In the genomic region with DNA sequence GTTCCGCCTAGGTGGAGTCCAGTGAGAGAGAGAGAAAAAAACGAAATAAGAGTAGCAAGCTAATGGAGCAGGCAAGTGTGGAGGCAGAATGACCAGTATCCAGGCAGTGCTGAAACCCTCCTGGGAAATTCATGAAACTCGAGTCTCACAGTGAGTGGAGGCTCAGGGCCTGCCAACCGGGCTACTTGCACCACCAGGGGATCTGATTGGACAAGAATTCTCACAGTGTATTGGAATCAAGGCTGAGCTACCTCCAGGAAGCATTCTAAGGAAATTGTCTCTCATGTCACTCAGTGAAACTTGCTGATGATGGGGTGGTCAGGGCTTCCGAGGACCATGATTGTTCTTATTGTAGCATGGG, we compare ENCODE assay signal across 9 mouse cellular contexts. TPM values are rescaled to one million over a fixed set of nuclear protein-coding genes. Genes with fewer than 3 reads are reported as not detected.
DNase-seq lines count a peak whose midpoint lies in the region; ATAC-seq lines count a peak whose summit lies in the region.
"Had no signal": no experiment of that assay in that cellular context is flagged by ENCODE, and none has a peak within 500 bp of the region (broad histone marks: within the 10 kb centered on the region; RNA-seq: fewer than 3 reads in every experiment).

No protein-coding gene starts in this region.

- ATAC-seq in embryonic facial prominence, embryonic 14.5 days (ENCODE audit: low read depth): no peak
- no peak for ATAC-seq in neural tube, embryonic 15.5 days (ENCODE audit: low FRiP score)
- no peak for ATAC-seq in granulocyte monocyte progenitor cell, adult 5-6 weeks (replicated peaks; ENCODE audit: poor library complexity, severe bottlenecking)
- ATAC-seq: liver, embryonic 12.5 days had no signal

- H3K9ac ChIP-seq in embryonic facial prominence, embryonic 14.5 days (ENCODE audit: low read depth, low read length): no peak overlapping the region
- no peak overlapping the region for H3K9ac ChIP-seq in neural tube, embryonic 15.5 days (replicated peaks)
- H3K9ac ChIP-seq: liver, embryonic 12.5 days had no signal

- no peak overlapping the region for H3K27ac ChIP-seq in embryonic facial prominence, embryonic 14.5 days (replicated peaks; ENCODE audit: low read depth, low read length)
- no peak overlapping the region for H3K27ac ChIP-seq in neural tube, embryonic 15.5 days (replicated peaks)
- H3K27ac ChIP-seq: liver, embryonic 12.5 days had no signal

- no peaks in the 10 kb centered on the region for H3K9me3 ChIP-seq in embryonic facial prominence, embryonic 14.5 days (ENCODE audit: control insufficient read depth, low read length)
- H3K9me3 ChIP-seq in neural tube, embryonic 15.5 days (replicated peaks): no peaks in the 10 kb centered on the region
- H3K9me3 ChIP-seq: liver, embryonic 12.5 days had no signal

- peak overlapping the region; percentile 93 for H3K4me2 ChIP-seq in embryonic facial prominence, embryonic 14.5 days (ENCODE audit: low read depth, low read length)
- H3K4me2 ChIP-seq in neural tube, embryonic 15.5 days: peak overlapping the region; percentile 96; the same call in 1 of the 2 replicates

- H3K27me3 ChIP-seq in embryonic facial prominence, embryonic 14.5 days (replicated peaks; ENCODE audit: control insufficient read depth, insufficient read depth, low read length): peaks cover 49% of the 10 kb centered on the region
- peaks cover 60% of the 10 kb centered on the region for H3K27me3 ChIP-seq in neural tube, embryonic 15.5 days (replicated peaks)

- H3K36me3 ChIP-seq in embryonic facial prominence, embryonic 14.5 days (ENCODE audit: control insufficient read depth, insufficient read depth, low read length): no peaks in the 10 kb centered on the region
- H3K36me3 ChIP-seq in neural tube, embryonic 15.5 days: no peaks in the 10 kb centered on the region
- H3K36me3 ChIP-seq: liver, embryonic 12.5 days had no signal

- intact Hi-C loops in heart, postnatal 14 days (cut with DNase I): loop anchor here (5.0 kb wide), 1 partner anchor 60 kb away; no protein-coding TSS in a partner anchor

- H3K4me1 ChIP-seq in embryonic facial prominence, embryonic 14.5 days (ENCODE audit: control insufficient read depth, insufficient read depth, low read length): peaks cover 26% of the 10 kb centered on the region
- peaks cover 34% of the 10 kb centered on the region for H3K4me1 ChIP-seq in neural tube, embryonic 15.5 days

- H3K4me3 ChIP-seq in embryonic facial prominence, embryonic 14.5 days (ENCODE audit: low read depth, low read length): peak overlapping the region; percentile 52; the same call in 1 of the 2 replicates
- H3K4me3 ChIP-seq in neural tube, embryonic 15.5 days (replicated peaks): no peak overlapping the region; the same call in 1 of the 2 replicates

- peak; percentile 96 for DNase-seq in heart, adult 11 months
- DNase-seq in heart, postnatal 14 days: no peak
- peak; percentile 22 for DNase-seq in lung, postnatal 36 days
- no peak for DNase-seq in lung, postnatal 10 days
- no peak for DNase-seq in embryonic facial prominence, embryonic 14.5 days (ENCODE audit: low spot score)
- no peak for DNase-seq in adrenal gland, adult 8-10 months

- 19% methylated on average over 5 of the region's 5 CpGs for WGBS in embryonic facial prominence, embryonic 14.5 days
- 19% methylated on average over 5 of the region's 5 CpGs for WGBS in neural tube, embryonic 15.5 days

RNA-seq across cellular contexts. Expression of a gene that starts 2.8 kb away (rescaled TPM):
- total RNA-seq in heart, postnatal 14 days (2021): 10 to 100 TPM; 15.8 to 21.5 TPM
- 3.7 and 3.9 TPM in 2 replicates for polyA plus RNA-seq in embryonic facial prominence, embryonic 14.5 days (2014; fragmentation: Nextera tagmentation; extraction: Ambion mirVana)
- polyA plus RNA-seq in neural tube, embryonic 15.5 days (2015; fragmentation: Nextera tagmentation; extraction: Ambion mirVana): 2.5 and 3.1 TPM in 2 replicates
- total RNA-seq in granulocyte monocyte progenitor cell, adult 5-6 weeks (2014; fragmentation: Nextera tagmentation): not detected in 2 replicates
- not detected in 2 replicates for total RNA-seq in granulocyte monocyte progenitor cell, adult 5-6 weeks (2017)
- 10 to 100 TPM in 1 of 4 experiments, 1 to 10 TPM in 3; 8.2 to 12.5 (median 9.7) TPM for total RNA-seq in adrenal gland, adult 8-10 months (2022)

Comparison
In these comparisons a context has a peak if more than half of its experiments do, and no peak if none do; other contexts are left out.
1. DNase-seq: peak in heart, adult 11 months (single experiment) and lung, postnatal 36 days (single experiment); none in heart, postnatal 14 days (0 of 2), lung, postnatal 10 days (single experiment), embryonic facial prominence, embryonic 14.5 days (single experiment) and adrenal gland, adult 8-10 months (single experiment).
2. RNA of a gene that starts 2.8 kb away (total RNA-seq): 15.8 to 21.5 TPM in heart, postnatal 14 days and 8.2 to 12.5 TPM in adrenal gland, adult 8-10 months; not detected in granulocyte monocyte progenitor cell, adult 5-6 weeks; every median in the first group is over 4 times any median in the second.